Mouse (Mus musculus) embryo, embryonic 11.5 days (tissue): ENCODE data around the gene Cxadr.

Source experiments
- DNase-seq: peaks from one replicate; pipeline ENCODE4 v3.0.0-alpha.2; 2012; ENCODE audit warnings: low read depth, low spot score

The Cxadr gene

DNA sequence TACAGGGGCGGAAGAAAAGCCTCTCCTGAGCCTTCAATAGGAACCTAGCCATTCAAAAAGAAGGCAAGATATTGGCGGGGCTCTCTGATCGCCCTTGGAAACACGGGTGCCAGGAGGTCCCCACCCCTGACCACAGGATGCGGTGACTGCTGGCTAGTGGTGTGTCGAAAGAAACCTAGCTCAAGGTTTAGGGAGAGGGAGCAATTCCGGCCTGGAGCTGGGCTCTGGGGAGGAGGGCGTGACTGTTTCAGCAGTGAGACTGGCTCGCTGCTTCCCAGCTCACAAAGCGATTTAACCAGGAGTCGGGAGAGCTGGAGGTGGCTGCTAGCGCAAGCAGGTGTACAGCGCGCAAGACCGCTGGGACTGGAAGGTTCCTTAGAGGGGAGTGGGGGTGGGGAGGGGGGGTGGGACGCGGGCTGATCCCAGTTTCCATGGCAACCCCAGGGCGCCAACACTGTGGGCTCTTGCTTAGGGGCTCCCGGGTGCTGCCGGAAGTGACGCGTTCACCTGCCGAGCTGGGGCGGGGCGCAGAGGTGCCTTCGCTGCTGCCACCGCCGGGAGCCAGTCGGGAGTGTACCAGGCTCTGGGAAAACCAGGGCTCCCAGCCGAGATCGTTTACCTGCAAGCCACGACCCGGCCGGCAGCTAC, at the start of gene Cxadr:
Cxadr (plus strand) TSS at position 307 of the 648 bp plus-strand sequence.
- peak; percentile 68 for DNase-seq

DNA sequence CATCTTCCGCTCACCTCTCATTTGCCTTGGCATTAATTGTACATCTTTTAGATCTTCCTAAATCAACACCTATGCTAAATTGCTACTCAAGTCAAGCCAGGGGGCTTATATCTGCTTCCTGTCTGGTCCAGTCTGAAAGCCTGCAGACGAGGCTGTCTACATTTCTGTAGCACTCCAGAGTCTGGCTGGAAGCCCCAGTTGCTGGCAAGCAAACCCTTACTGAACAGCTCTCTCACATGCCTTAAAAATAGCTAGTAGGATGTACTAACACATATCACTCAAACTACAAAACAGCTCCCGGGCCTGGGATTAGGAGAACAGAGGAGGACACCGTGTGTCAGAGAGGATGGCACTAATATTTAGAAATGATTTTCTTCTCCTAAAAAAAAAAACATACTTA, 42.3 kb upstream of the Cxadr start:
- no peak for DNase-seq

DNA sequence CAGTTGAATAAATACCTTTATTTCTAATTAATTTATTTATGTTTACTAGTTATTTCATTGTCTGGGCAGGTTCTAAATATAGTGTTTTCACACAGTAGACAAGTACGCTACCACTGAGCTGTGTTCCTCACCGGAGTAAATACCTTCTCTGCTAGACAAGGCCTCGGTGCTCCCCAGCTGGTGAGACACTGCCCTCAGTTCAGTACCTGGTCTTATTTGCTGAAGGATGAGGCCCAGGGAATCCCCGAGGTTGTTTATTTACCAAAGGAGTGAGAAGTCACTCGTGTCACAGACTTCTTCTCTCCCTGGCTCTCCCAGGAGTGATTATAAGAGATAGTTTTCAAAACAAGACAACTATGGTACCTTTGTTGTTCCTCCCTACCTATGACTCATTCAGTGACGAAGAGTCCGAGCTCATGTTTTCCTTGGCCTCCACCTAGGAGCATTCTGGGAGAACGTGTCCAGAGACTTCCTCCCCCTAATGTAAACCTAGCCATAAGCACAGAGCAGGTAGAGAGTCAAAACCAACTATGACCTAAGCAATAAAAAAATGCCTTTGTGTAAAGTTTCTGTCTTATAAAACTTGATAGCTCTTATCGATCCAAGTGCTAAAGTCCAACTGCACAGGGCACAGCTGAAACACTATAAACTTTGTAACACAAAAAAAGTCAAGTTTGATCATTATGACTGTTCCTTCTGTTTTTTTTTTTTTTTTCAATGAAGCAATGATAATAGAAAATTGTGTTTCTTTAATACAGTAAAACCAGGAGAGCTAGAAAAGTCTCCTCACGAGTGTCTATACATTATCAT, 41.0 kb upstream of the Cxadr start:
- DNase-seq, result no peak

DNA sequence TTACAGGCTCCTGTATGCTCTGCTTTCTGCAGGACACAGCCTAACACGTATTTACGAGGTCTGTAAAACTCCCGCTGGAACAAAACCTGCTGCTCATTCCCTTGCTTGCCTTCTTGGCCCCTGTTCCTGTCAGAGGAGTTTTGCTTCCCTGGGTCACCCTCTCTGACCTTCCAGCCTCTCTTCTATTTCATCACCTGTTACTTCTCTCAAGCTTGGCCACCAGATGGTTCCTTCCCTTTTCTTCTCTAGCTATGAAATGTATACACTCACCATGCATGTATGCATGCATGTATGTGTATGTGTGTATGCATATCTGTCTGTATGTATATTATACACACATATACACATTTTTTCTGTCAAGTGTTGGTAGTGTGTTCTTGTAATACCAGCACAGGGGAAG, 39.8 kb upstream of the Cxadr start:
- DNase-seq, result no peak

DNA sequence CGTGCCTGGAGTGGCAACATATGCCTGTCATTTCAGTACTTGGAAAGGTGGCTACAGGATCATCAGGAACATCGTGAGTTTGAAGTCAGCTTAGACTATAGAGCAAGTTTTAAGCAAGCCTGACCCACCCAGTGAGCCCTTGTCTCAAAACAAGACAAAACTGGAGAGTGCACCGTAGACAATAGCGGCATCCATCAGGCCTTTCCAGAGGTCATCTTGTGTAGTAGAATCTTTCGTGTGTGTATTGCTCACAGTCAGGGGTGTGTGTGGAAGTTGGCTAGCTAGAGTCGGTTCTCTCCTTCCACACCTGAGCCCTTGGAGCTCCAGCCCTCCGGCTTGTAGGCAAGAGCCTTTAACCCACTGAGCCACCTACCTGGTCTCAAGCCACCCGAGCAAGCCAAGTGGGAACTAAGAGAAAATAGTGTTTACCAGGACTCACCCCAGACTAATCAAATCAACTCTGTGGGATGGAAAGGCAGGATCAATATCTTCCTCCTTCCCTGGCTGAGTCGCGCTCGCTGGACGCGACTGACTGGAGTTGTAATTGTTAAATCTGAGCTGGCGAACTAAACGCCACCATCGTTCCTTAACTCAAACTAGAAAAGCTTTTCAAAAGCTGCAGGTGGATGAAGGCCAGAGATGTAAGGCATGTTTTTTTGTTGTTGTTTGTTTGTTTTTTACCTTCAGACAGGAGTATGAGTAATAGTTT, 36.7 kb upstream of the Cxadr start:
- no peak for DNase-seq

DNA sequence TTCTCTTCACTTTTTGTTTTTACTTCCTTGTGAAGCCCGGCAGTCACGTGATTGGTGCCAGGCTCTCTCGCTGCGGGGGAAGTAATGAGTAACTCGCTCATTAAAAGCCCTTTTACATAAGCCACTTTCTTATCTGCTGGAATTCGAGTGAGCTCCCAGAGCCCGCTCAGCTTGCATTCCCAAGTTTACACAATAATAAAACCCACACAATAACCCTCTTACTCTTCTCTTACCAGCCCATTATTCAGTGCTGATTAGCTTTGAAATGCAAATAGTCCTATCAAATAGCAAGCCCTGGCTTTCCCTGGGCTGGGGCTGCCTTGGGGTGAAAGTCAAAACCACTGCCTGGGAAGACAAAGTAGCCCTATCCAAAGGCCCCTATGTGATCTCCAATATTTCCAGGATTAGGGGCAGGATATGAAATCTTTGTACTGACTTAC, 36.1 kb upstream of the Cxadr start:
- peak; percentile 27 for DNase-seq

DNA sequence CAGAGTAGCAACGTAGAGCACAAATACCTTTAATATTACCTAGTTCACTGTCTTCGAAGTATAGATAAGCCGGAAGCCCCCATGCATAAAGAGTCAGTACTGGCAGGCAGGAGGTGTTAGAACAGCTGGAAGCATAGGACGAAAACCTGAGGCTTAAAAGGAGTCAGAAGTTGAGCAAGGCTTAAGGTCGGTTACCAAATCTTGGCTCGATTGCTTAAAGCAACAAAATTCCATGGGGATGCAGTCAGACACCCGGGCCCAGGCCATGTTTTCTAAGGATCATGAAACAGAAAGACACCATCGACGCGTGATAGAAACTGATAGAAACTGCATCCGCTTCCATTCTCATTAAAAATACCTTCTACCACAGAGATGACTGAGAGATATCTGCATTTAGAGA, 35.5 kb upstream of the Cxadr start:
- DNase-seq, result no peak

DNA sequence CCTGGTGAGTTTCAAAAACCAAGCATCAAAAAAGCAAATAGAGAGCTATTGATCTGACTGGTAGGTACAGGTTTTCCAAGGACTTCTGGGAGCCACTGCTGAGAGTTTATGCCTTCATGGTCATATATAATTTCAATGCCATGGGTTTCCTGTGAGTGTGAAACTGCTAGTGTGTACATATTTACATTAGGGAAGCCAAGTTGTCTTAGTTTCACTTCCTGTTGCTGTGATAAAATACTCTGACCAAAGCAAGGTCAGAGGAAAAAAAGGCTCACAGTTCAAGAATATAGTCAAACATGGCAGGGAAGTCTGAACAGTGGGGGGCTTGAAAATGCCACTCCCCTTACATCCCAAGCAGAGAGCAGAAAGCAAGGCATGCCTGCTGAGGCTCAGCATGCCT, 33.8 kb upstream of the Cxadr start:
- no peak for DNase-seq

DNA sequence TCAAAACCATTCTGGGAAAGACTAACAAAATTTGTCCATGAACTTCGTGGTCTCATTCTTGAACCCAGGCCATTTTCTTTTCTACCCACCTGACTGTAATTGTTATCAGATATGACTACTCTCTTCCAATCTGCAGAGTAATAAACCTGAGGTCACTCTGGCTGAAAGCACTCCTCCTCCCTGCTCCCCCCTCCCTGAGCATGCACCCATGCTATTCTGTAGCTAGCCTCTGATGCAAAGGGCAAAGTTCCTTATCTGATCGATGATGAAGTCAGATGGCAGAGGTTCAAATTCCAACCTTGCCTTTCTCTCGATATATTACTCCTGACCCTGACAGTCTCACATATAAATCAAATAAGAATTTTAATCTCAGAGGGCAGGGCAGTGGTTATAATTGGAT, 33.1 kb upstream of the Cxadr start:
- no peak for DNase-seq

DNA sequence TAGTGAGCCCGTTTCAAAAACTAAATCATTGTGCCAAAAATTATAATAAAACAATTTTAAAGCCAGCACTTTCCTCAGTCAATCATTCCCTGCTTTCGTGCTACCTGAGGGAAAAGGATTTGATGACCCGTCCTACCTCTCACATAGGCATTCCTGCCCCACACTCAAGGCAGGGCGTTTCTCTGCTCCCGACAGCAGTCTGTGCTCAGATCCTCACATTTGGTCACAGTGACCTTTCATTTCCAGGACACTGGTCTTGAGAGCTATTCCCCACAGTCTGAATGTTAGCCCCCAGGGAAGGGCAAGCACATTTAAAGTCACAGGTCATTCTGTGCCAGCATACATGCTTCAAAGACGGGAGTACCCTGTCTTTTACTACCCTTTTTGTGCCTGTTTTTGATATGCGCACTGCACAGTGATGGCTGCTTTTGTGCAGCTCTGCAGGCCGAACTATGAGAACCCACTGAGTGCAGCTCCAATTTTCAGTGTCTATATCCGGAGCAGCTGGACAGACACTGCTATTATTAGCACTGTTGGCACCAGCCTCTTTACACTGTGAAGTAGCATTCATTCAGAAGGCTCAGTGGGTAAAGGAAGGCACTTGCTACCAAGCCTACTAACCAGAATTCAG, 26.3 kb upstream of the Cxadr start:
- DNase-seq, result no peak

DNA sequence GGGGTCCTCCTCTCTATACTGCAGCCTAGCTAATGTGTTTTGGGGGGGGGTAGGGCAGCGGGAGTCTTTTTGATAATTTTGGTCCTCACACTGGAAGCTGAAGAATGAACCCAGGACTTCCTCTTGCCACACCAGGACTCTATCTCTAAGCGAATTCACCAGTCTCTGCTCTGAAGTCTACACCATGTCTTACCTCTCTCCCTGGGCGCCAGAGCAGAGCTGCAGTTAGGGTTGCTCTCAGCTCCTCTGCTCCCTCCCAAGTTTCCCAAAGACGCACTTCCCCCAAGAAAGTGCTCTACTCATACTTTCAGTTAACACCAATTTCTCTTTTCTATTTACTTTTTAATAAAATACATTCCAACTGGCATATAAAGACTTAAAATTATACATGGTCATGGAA, 23.7 kb upstream of the Cxadr start:
- DNase-seq, result no peak

DNA sequence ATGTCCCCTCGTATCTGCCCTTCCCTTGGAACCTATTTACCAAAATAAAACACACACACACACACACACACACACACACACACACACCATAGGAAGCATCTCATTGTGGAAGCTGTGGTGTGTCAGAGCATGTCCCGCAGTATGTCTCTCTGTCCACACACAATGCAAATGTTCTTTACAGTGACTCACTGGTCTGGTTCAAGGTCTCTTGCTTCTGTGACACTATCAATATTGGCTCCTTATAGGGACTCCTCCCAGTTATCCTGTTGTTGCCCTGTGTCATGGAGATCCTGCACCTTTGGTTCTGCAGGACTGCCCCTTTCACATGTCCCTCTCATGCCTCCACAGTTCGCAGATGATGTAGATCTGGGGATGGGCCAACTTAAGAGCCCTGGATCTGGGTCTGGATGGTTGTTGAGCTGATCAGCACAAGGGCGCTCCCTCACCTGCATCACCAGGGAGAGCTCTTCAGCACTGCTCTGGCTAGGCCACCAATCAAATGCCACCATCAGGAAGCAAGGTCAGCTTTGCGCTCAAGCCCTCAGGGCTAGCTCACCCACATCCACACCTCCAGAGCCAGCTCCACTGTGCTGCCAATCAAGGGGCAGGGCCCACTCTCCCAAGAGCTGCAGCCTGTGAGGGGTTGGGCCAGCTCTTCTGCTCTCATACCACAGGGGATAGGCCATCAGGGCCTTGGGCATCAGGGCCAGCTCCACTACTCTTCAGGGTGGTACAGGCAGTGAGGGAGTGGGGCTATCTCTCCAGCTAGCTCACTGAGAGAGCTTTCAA, 21.0 kb upstream of the Cxadr start:
- no peak for DNase-seq

DNA sequence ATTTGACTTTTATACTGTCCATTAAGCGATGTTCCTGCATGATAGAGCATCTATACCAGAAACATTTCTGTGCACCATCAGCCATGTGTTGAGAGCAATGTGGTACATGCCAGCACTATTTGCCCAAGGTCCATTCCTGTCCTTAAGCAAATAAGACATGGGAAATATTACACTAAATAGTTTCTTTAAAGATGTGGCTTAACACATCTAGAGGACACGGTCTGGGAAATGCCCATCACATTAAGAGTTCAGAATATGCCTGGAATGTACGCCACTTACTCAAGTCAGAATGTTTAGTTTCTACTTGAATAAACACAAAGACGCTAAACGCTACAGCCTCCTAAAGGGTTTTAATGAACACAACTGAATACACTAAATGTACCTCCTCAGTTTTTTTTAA, 18.1 kb upstream of the Cxadr start:
- no peak for DNase-seq

DNA sequence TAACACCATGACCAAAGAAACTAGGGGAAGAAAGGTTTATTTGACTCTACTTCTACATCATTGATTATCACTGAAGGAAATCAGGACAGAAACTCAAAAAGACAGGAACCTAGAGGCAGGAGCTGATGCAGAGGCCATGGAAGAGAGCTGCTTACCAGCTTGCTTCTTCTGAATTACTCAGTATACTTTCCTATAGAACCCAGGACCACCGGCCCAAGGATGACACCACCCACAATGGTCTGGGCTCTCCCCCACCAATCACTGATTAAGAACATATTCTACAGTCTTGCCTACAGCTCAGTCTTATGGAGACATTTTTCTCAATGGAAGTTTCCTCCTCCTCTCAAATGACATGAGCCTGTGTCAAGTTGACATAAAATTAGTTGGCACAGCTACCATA, 7.2 kb upstream of the Cxadr start:
- no peak for DNase-seq

DNA sequence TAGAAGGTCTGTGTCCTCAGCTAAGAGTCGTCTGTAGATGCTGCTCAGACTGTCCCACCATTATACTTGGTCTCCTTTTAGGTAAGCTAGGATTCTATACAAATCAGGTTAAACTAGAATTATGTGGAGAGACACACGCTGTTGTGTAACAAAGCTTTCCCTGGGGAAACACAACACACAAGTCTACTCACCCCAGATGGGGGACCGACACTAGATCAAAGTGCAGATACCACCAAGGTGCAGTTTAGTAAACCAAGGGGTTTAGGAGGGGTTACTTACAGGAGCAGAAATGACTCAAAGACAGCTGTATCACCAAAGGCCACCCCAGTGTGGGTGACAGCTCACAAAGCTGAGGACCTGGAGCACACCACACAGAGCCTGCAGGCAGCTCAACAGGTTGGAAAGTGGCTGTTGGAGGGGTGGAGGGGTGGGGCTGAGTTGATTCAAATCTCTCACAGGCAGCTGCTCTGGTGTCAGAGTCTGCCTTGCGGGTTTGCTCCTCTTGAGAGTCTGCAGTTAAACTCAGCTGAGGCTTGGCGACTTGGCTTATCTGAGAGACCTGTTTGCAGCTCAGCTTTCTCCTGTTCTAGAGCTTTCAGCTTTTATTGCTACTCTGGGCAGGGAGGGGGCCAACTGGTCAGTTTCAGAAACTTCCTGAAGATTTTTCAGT, 6.5 kb upstream of the Cxadr start:
- no peak for DNase-seq

DNA sequence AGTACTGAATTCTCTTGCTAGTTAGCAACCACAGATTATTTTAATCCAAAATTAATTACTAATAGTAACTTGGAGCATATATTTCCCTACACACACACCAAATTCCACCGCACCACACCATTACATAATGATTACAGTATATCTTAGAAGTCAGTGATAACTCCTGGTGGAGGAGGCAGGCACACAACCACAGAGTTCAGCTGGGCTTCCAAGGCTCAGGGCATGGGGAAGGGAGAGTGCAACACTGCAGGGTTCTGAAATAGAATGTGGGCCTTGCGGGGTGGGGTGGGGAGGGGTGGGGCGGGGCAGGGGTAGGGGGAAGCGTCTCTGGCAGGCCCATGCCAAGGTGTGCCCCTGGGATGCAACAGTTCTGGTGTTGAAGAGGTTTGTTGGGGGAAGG, 5.7 kb upstream of the Cxadr start:
- no peak for DNase-seq

DNA sequence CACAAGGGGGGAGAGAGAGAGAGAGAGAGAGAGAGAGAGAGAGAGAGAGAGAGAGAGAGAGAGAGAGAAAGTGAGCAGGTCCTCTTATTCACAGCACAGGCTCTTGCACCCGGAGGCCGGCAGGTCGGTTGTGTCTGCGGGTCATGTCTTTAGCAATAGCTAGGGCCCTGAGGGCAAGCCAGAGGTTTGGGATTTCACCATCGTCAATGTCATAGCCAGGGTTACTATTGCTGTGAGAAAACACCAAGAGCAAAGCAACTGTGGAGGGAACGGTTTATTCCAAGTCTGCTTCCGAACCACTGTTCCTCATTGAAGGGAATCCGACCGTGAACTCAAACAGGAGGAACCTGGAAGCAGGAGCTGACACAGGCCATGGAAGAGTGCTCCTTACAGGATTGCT, 5.2 kb upstream of the Cxadr start:
- DNase-seq, result no peak

DNA sequence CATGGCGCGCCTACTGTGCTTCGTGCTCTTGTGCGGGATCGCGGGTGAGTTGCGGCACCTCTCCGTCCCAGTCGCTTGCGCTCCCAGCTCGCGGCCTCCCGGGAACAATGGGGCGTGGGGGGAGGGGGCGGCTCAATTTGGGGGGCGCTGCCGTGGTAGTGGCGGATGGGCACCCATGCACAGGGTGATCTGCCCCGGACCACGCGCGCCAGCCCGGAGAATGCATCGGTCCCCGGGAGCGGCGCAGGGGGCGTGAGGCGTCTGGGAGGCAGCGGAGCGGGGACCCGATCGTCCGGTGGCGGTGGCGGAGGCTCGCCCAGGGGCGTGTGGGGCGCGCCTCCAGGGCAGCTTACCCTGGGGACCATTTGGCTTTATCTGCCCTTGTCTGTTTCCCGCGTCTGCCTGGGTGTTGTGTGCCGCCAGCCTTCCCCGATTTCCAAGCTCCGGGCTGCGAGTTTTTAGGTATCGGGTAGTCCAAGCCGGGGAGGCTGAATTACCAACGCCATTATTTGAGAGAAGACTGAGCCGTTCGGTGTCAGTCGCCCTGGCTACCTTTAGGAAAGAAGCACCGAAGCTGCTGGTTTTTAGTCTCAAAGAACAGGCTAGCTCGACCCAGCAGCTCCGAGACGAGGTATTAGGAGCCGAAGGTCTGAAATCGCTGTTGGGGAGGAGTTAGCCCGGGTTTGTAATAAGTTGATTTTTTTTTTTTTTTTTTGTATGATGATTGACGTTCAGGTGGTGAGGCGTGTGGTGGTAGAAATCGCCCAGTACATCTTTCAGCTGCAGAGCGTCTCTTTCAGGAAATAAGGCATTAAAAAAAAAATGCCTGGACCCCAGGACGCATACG, 765 bp downstream of the Cxadr start:
- DNase-seq, result no peak

DNA sequence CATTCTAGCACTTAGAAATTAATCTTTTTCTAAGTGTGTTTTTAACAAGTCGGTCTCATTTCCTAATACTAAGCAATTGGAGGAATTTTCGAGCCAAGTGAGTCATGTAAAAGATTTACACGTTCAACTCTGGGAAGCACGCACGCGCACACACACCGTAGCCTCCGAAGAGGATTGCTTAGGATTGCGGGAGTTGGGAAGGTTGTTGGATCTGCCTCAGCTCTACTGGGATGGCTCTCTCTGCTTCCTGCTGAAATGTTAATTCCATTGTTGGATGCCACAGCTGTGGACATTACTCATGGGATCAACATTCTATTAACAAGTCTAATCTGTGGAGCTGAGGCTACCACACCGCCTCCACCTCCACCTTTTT, 1.4 kb downstream of the Cxadr start:
- no peak for DNase-seq

DNA sequence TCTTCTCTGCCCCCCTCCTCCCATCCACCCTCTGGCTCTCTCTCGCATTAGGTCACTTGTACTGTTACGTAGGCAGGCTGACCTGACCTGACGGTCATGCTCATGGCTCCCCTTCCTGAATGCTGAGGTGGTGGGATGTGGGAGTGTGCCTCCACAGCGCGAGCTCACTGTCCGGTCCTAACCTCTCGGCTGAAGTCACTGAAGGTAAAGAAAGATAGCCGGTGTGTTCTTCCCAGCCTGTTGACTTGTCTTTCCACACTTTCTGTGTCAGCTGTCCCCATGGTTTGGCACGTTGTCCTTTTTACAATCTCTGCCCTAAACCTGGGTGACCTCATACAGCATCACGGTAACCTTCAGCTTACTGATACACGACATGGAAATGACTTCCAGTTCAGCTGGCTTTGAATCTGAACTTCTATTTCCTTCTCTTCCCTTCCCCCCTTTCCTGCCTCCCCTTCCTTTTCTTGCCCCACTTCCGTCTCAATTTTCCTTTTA, 4.4 kb downstream of the Cxadr start:
- DNase-seq, result no peak
